Mouse (Mus musculus): ENCODE measurements around the gene Sirt2. TPM values are rescaled to one million over a fixed set of nuclear protein-coding genes. Genes with fewer than 3 reads are reported as not detected.

Gene Sirt2
- polyA plus RNA-seq, 2 experiments from 2014 or later, result 96.8 to 128 TPM

GRCm38 (mm10) chr7:28799994-28800393, 33.5 kb downstream of the Sirt2 start:
- ATAC-seq, result peak; percentile 83

GRCm38 (mm10) chr7:28801451-28801850, 34.9 kb downstream of the Sirt2 start:
- ATAC-seq, result no peak

GRCm38 (mm10) chr7:28801901-28802670, 35.6 kb downstream of the Sirt2 start:
- ATAC-seq, result no peak

- ATAC-seq, result no peak
Measured at GRCm38 (mm10) chr7:28802846-28803588, 36.5 kb downstream of the Sirt2 start.

- ATAC-seq, result no peak
Measured at GRCm38 (mm10) chr7:28803756-28804155, 37.2 kb downstream of the Sirt2 start.

GRCm38 (mm10) chr7:28806869-28807268, 40.3 kb downstream of the Sirt2 start:
- ATAC-seq, result no peak

- ATAC-seq, result no peak
Measured at GRCm38 (mm10) chr7:28807641-28808220, 41.2 kb downstream of the Sirt2 start.

GRCm38 (mm10) chr7:28808221-28808941, 41.8 kb downstream of the Sirt2 start, which contains the start of gene Hnrnpl:
TSS of gene Hnrnpl (plus strand) at chr7:28808541.
- ATAC-seq, result peak; percentile 24

- peak; percentile 53 for ATAC-seq
Measured at GRCm38 (mm10) chr7:28808957-28809393, 42.4 kb downstream of the Sirt2 start.

- peak; percentile 29 for ATAC-seq
Measured at GRCm38 (mm10) chr7:28809401-28810089, 43.0 kb downstream of the Sirt2 start.

- ATAC-seq, result peak; percentile 75
Measured at GRCm38 (mm10) chr7:28810107-28811066, 43.9 kb downstream of the Sirt2 start.

GRCm38 (mm10) chr7:28811228-28811627, 44.7 kb downstream of the Sirt2 start:
- peak; percentile 3 for ATAC-seq

- no peak for ATAC-seq
Measured at GRCm38 (mm10) chr7:28811640-28812275, 45.2 kb downstream of the Sirt2 start.

GRCm38 (mm10) chr7:28812436-28812835, 45.9 kb downstream of the Sirt2 start:
- ATAC-seq, result no peak

GRCm38 (mm10) chr7:28812949-28813348, 46.4 kb downstream of the Sirt2 start:
- no peak for ATAC-seq

GRCm38 (mm10) chr7:28814306-28815034, 47.9 kb downstream of the Sirt2 start:
- no peak for ATAC-seq

- no peak for ATAC-seq
Measured at GRCm38 (mm10) chr7:28815230-28815629, 48.7 kb downstream of the Sirt2 start.

- no peak for ATAC-seq
Measured at GRCm38 (mm10) chr7:28816201-28816600, 49.7 kb downstream of the Sirt2 start.

GRCm38 (mm10) chr7:28816920-28817319, 50.4 kb downstream of the Sirt2 start:
- ATAC-seq, result no peak

- ATAC-seq, result no peak
Measured at GRCm38 (mm10) chr7:28817524-28817923, 51.0 kb downstream of the Sirt2 start.

Data from CD4-positive, CD25-positive, alpha-beta regulatory T cell, adult 4 months (primary cell).